Mouse (Mus musculus) C2C12 (cell line): Measurements from ENCODE around the gene Fh1.

ENCODE experiments used
- CTCF ChIP-seq: IDR thresholded peaks from one replicate; pipeline ENCODE4 v1.5.1; 2011; ENCODE audit not compliant: control insufficient read depth, insufficient read depth, insufficient read length
- MAX ChIP-seq: IDR thresholded peaks from one replicate; pipeline ENCODE4 v1.6.1; 2011; ENCODE audit warnings: mild to moderate bottlenecking, control low read depth
- USF1 ChIP-seq: IDR thresholded peaks from one replicate; pipeline ENCODE4 v1.6.1; 2011; ENCODE audit warnings: low read depth, mild to moderate bottlenecking, control low read depth, moderate library complexity

DNA sequence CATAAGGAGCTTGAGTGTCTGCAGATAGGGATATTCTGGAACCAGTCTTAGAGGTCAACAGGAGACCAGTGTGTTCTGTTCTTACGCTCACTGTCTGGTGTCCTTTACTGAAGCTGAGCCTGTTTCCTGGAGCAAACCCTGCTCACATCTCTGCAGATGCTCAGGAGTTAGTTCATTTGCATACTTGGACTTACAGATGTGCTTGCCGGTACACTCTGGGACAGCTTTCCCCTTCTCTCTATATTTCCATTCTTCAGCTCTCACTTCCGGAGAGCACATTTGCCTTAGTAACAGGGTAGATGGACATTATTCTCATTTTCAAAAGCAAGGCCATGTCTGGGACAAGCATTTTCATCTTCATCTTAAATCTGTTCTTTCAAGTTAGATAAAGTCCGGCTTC lies 23.2 kb upstream of the Fh1 start:
- TF ChIP-seq CTCF: no peak
- no peak for TF ChIP-seq MAX
- no peak for TF ChIP-seq USF1
